Mouse (Mus musculus): ENCODE data around the gene Ltc4s.

GRCm38 (mm10) chr11:50252684-50253265 lies 14.4 kb upstream of the Ltc4s start:
- no peak for TF ChIP-seq GATA2 (IDR thresholded peaks at IDR 0.05; ENCODE audit: borderline replicate concordance, low read depth, low read length)
- TF ChIP-seq POLR2AphosphoS5 (IDR thresholded peaks at IDR 0.05; ENCODE audit: insufficient replicate concordance, low read depth, low read length) = no peak
- no peak for TF ChIP-seq GATA1 (IDR thresholded peaks at IDR 0.05; ENCODE audit: borderline replicate concordance, low read length)
- no peak for TF ChIP-seq CTCF (IDR thresholded peaks at IDR 0.05; ENCODE audit: low read depth, low read length)
- TF ChIP-seq TAL1 (conservative IDR thresholded peaks at IDR 0.05; ENCODE audit: low read depth, low read length) = no peak
